Mouse (Mus musculus) liver, embryonic 15.5 days (tissue): Measurements from ENCODE around the gene Cdh24. TPM values are rescaled to one million over a fixed set of nuclear protein-coding genes. Genes with fewer than 3 reads are reported as not detected.

ENCODE experiments used
- ATAC-seq: fragments of 200-750 bp; cut with Nextera tagmentation; 2 replicates; pipeline ENCODE4 v1.8.0; 2017; ENCODE audit warnings: moderate number of reproducible peaks, mild to moderate bottlenecking, moderate library complexity; ENCODE audit not compliant: insufficient read depth
- H3K27ac ChIP-seq: fragments of 300-500 bp; sonication (generic); replicated peaks from 2 replicates; pipeline ENCODE4 v1.5.1; 2015; ENCODE audit warnings: mild to moderate bottlenecking, inconsistent platforms
- H3K27me3 ChIP-seq: fragments of 300-500 bp; sonication (generic); 2 replicates; pipeline ENCODE4 v1.6.1; 2015; ENCODE audit warnings: mild to moderate bottlenecking, inconsistent platforms
- H3K36me3 ChIP-seq: fragments of 300-500 bp; sonication (generic); replicated peaks from 2 replicates; pipeline ENCODE4 v1.6.1; 2015; ENCODE audit warnings: moderate library complexity, mild to moderate bottlenecking, inconsistent platforms
- H3K4me1 ChIP-seq: fragments of 300-500 bp; sonication (generic); replicated peaks from 2 replicates; pipeline ENCODE4 v1.6.1; 2015; ENCODE audit warnings: inconsistent platforms
- H3K4me2 ChIP-seq: fragments of 300-500 bp; sonication (generic); 2 replicates; pipeline ENCODE4 v1.6.1; 2015; ENCODE audit warnings: moderate library complexity, mild to moderate bottlenecking, inconsistent platforms
- H3K4me3 ChIP-seq: fragments of 300-500 bp; sonication (generic); replicated peaks from 2 replicates; pipeline ENCODE4 v1.5.1; 2015; ENCODE audit warnings: mild to moderate bottlenecking, inconsistent platforms
- H3K9ac ChIP-seq: fragments of 300-500 bp; sonication (generic); 2 replicates; pipeline ENCODE4 v1.6.1; 2015; ENCODE audit warnings: moderate library complexity, mild to moderate bottlenecking, inconsistent platforms
- H3K9me3 ChIP-seq: fragments of 300-500 bp; sonication (generic); replicated peaks from 2 replicates; pipeline ENCODE4 v1.6.1; 2016; ENCODE audit warnings: inconsistent platforms
- WGBS: fragments of 180-500 bp; shearing (Covaris S2); methylation state at CpG from one replicate; pipeline ENCODE4 v1.1.7; 2015; ENCODE audit warnings: mixed read lengths; ENCODE audit not compliant: insufficient replicate concordance; 5-methylcytosine and 5-hydroxymethylcytosine counted together
- polyA plus RNA-seq: library from polyadenylated mRNA; unstranded; fragments of >200 nt; fragmentation: Nextera tagmentation; extraction: Ambion mirVana; gene quantifications from 2 replicates; pipeline ENCODE4 v1.2.1, GENCODE M21; 2015

Cdh24 gene
- polyA plus RNA-seq, 1 experiment from 2014 or later, result 0.16 TPM

GRCm38 (mm10) chr14:54664477-54665222 lies 23.5 kb upstream of the Cdh24 start:
- ATAC-seq, result no peak
- no peaks in the 10 kb centered on the region for H3K27me3 ChIP-seq
- H3K4me1 ChIP-seq, result no peaks in the 10 kb centered on the region
- no peak overlapping the region for H3K9ac ChIP-seq
- no peak overlapping the region for H3K27ac ChIP-seq
- no peak overlapping the region for H3K4me3 ChIP-seq
- H3K4me2 ChIP-seq, result no peak overlapping the region
- H3K36me3 ChIP-seq, result peaks cover 96% of the 10 kb centered on the region
- H3K9me3 ChIP-seq, result no peaks in the 10 kb centered on the region
- WGBS, result 85% methylated on average over 10 of the region's 10 CpGs

- Histone ChIP-seq H3K9ac (no peak overlapping the region), H3K36me3 (peaks cover 98% of the 10 kb centered on the region), H3K4me2 (no peak overlapping the region), H3K4me1 (no peaks in the 10 kb centered on the region), H3K27ac (no peak overlapping the region), H3K27me3 (no peaks in the 10 kb centered on the region), H3K4me3 (no peak overlapping the region), H3K9me3 (no peaks in the 10 kb centered on the region)
- WGBS, result 81% methylated on average over 2 of the region's 2 CpGs
- ATAC-seq, result no peak
Observed at GRCm38 (mm10) chr14:54660009-54660408, 18.8 kb upstream of the Cdh24 start.

GRCm38 (mm10) chr14:54653496-54653895 lies 12.3 kb upstream of the Cdh24 start:
- H3K4me3 ChIP-seq, result peak overlapping the region; percentile 66
- ATAC-seq, result peak; percentile 84
- WGBS, result 0% methylated on average over 12 of the region's 12 CpGs
- no peaks in the 10 kb centered on the region for H3K27me3 ChIP-seq
- no peaks in the 10 kb centered on the region for H3K9me3 ChIP-seq
- H3K27ac ChIP-seq, result peak overlapping the region; percentile 81
- H3K4me1 ChIP-seq, result peaks cover 42% of the 10 kb centered on the region
- H3K36me3 ChIP-seq, result peaks cover 81% of the 10 kb centered on the region
- peak overlapping the region; percentile 61 for H3K9ac ChIP-seq
- peak overlapping the region; percentile 77 for H3K4me2 ChIP-seq

- peak overlapping the region; percentile 77 for H3K4me2 ChIP-seq
- ATAC-seq, result no peak
- peak overlapping the region; percentile 81 for H3K27ac ChIP-seq
- H3K4me1 ChIP-seq, result peaks cover 42% of the 10 kb centered on the region
- H3K4me3 ChIP-seq, result peak overlapping the region; percentile 66
- peak overlapping the region; percentile 61 for H3K9ac ChIP-seq
- peaks cover 81% of the 10 kb centered on the region for H3K36me3 ChIP-seq
- no peaks in the 10 kb centered on the region for H3K9me3 ChIP-seq
- no peaks in the 10 kb centered on the region for H3K27me3 ChIP-seq
- 2% methylated on average over 7 of the region's 7 CpGs for WGBS
Observed at GRCm38 (mm10) chr14:54652787-54653186, 11.6 kb upstream of the Cdh24 start.

GRCm38 (mm10) chr14:54651556-54651955 lies 10.4 kb upstream of the Cdh24 start:
- H3K4me3 ChIP-seq, result no peak overlapping the region
- no peak overlapping the region for H3K4me2 ChIP-seq
- no peak overlapping the region for H3K9ac ChIP-seq
- H3K27ac ChIP-seq, result 0 out of 2 replicates have a peak overlapping the region, but pooled peaks have one; percentile 81
- peaks cover 42% of the 10 kb centered on the region for H3K4me1 ChIP-seq
- peaks cover 81% of the 10 kb centered on the region for H3K36me3 ChIP-seq
- no peak for ATAC-seq
- no peaks in the 10 kb centered on the region for H3K27me3 ChIP-seq
- H3K9me3 ChIP-seq, result no peaks in the 10 kb centered on the region
- 74% methylated on average over 4 of the region's 4 CpGs for WGBS

GRCm38 (mm10) chr14:54650621-54651454 lies 9.7 kb upstream of the Cdh24 start:
- Histone ChIP-seq H3K9ac (no peak overlapping the region), H3K27ac (0 out of 2 replicates have a peak overlapping the region, but pooled peaks have one; percentile 81), H3K27me3 (no peaks in the 10 kb centered on the region), H3K4me2 (no peak overlapping the region), H3K4me1 (peaks cover 42% of the 10 kb centered on the region), H3K36me3 (peaks cover 81% of the 10 kb centered on the region), H3K4me3 (no peak overlapping the region), H3K9me3 (no peaks in the 10 kb centered on the region)
- peak; percentile 43 for ATAC-seq
- whole genome bisulfite sequencing, result 50% methylated on average over 23 of the region's 23 CpGs

GRCm38 (mm10) chr14:54647900-54648299 lies 6.7 kb upstream of the Cdh24 start:
- H3K9ac ChIP-seq, result no peak overlapping the region
- no peaks in the 10 kb centered on the region for H3K27me3 ChIP-seq
- H3K4me1 ChIP-seq, result peaks cover 26% of the 10 kb centered on the region
- no peak overlapping the region for H3K4me3 ChIP-seq
- H3K9me3 ChIP-seq, result no peaks in the 10 kb centered on the region
- ATAC-seq, result no peak
- 39% methylated on average over 4 of the region's 4 CpGs for WGBS
- H3K36me3 ChIP-seq, result peaks cover 91% of the 10 kb centered on the region
- H3K27ac ChIP-seq, result no peak overlapping the region
- H3K4me2 ChIP-seq, result no peak overlapping the region

- H3K27ac ChIP-seq, result no peak overlapping the region
- no peak overlapping the region for H3K4me3 ChIP-seq
- ATAC-seq, result no peak
- no peaks in the 10 kb centered on the region for H3K27me3 ChIP-seq
- H3K4me1 ChIP-seq, result peaks cover 17% of the 10 kb centered on the region
- H3K9me3 ChIP-seq, result no peaks in the 10 kb centered on the region
- H3K36me3 ChIP-seq, result peaks cover 97% of the 10 kb centered on the region
- WGBS, result 91% methylated on average over 8 of the region's 8 CpGs
- H3K4me2 ChIP-seq, result no peak overlapping the region
- H3K9ac ChIP-seq, result no peak overlapping the region
Observed at GRCm38 (mm10) chr14:54646898-54647636, 5.9 kb upstream of the Cdh24 start.

- Histone ChIP-seq H3K4me2 (no peak overlapping the region), H3K27ac (no peak overlapping the region), H3K9ac (no peak overlapping the region), H3K36me3 (peaks cover 94% of the 10 kb centered on the region), H3K9me3 (no peaks in the 10 kb centered on the region), H3K4me1 (peaks cover 16% of the 10 kb centered on the region), H3K27me3 (no peaks in the 10 kb centered on the region), H3K4me3 (no peak overlapping the region)
- ATAC-seq, result no peak
- 91% methylated on average over 17 of the region's 17 CpGs for WGBS
Observed at GRCm38 (mm10) chr14:54646455-54646854, 5.3 kb upstream of the Cdh24 start.

- ATAC-seq, result no peak
- H3K27ac ChIP-seq, result no peak overlapping the region
- H3K9ac ChIP-seq, result no peak overlapping the region
- H3K36me3 ChIP-seq, result peaks cover 73% of the 10 kb centered on the region
- no peak overlapping the region for H3K4me2 ChIP-seq
- peaks cover 15% of the 10 kb centered on the region for H3K4me1 ChIP-seq
- WGBS, result 89% methylated on average over 9 of the region's 9 CpGs
- peaks cover 21% of the 10 kb centered on the region for H3K27me3 ChIP-seq
- H3K9me3 ChIP-seq, result no peaks in the 10 kb centered on the region
- no peak overlapping the region for H3K4me3 ChIP-seq
Observed at GRCm38 (mm10) chr14:54644294-54644693, 3.1 kb upstream of the Cdh24 start.

GRCm38 (mm10) chr14:54643011-54643410 lies 1.8 kb upstream of the Cdh24 start:
- no peak overlapping the region for H3K27ac ChIP-seq
- peaks cover 15% of the 10 kb centered on the region for H3K4me1 ChIP-seq
- H3K36me3 ChIP-seq, result peaks cover 62% of the 10 kb centered on the region
- peaks cover 22% of the 10 kb centered on the region for H3K27me3 ChIP-seq
- H3K9ac ChIP-seq, result no peak overlapping the region
- no peak overlapping the region for H3K4me2 ChIP-seq
- no peak for ATAC-seq
- WGBS, result 78% methylated on average over 2 of the region's 2 CpGs
- H3K9me3 ChIP-seq, result no peaks in the 10 kb centered on the region
- H3K4me3 ChIP-seq, result no peak overlapping the region
